In the genomic region with DNA sequence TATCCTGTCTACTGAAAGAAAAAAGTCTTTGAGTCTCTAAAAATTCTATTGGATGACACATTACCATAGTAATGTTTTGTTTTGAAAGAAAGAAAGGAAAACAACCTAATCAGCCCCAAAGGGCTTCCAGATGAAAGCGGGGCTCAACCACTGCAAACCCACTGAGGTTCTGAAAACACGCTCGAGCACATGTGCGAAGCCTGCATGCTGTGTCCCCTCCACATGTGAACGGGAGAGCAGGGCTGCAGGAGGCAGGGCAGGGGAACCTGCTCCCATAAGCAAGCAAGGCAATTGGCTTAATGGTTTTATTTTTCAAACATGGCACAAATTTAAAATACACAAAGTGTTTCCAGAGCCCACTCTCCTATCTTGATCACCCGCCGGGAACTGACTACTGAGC, we compare ENCODE assay signal across 15 mouse cellular contexts. TPM values are rescaled to one million over a fixed set of nuclear protein-coding genes. Genes with fewer than 3 reads are reported as not detected.
DNase-seq lines count a peak whose midpoint lies in the region; ATAC-seq lines count a peak whose summit lies in the region.
"Had no signal": no experiment of that assay in that cellular context is flagged by ENCODE, and none has a peak within 500 bp of the region (broad histone marks: within the 10 kb centered on the region; RNA-seq: fewer than 3 reads in every experiment).

No protein-coding gene starts in this region.

- DNase-seq in hindbrain, embryonic 11.5 days (ENCODE audit: low spot score): no peak
- DNase-seq in thymus, postnatal 36 days: no peak
- DNase-seq in right cerebral cortex, postnatal 4 days: no peak
- no peak for DNase-seq in kidney, adult 9 months
- DNase-seq: adrenal gland, postnatal 25 days; cerebellum, adult 11 months; kidney, adult 8-10 months; left cerebral cortex, postnatal 4 days; spleen, adult 18-20 months; thymus, adult 2 months had no signal

- H3K36me3 ChIP-seq in hindbrain, embryonic 11.5 days (ENCODE audit: control insufficient read depth, insufficient read depth, low read length): no peaks in the 10 kb centered on the region
- peaks cover 6% of the 10 kb centered on the region for H3K36me3 ChIP-seq in hindbrain, embryonic 16.5 days (ENCODE audit: control insufficient read depth, insufficient read depth, low read length)
- H3K36me3 ChIP-seq in forebrain, embryonic 12.5 days (replicated peaks): peaks cover 22% of the 10 kb centered on the region
- H3K36me3 ChIP-seq in heart, embryonic 15.5 days: peaks cover under 1% of the 10 kb centered on the region; the same call in 1 of the 2 replicates
- no peaks in the 10 kb centered on the region for H3K36me3 ChIP-seq in midbrain, embryonic 15.5 days (replicated peaks)

- no peaks in the 10 kb centered on the region for H3K9me3 ChIP-seq in hindbrain, embryonic 11.5 days (ENCODE audit: control insufficient read depth, low read length)
- no peaks in the 10 kb centered on the region for H3K9me3 ChIP-seq in hindbrain, embryonic 16.5 days (ENCODE audit: control insufficient read depth, low read length)
- no peaks in the 10 kb centered on the region for H3K9me3 ChIP-seq in forebrain, embryonic 12.5 days
- no peaks in the 10 kb centered on the region for H3K9me3 ChIP-seq in heart, embryonic 15.5 days (replicated peaks)
- H3K9me3 ChIP-seq in midbrain, embryonic 15.5 days: no peaks in the 10 kb centered on the region
- H3K9me3 ChIP-seq: lung, embryonic 15.5 days had no signal

- no peak overlapping the region for H3K27ac ChIP-seq in hindbrain, embryonic 11.5 days (ENCODE audit: low read depth, low read length)
- no peak overlapping the region for H3K27ac ChIP-seq in hindbrain, embryonic 16.5 days (ENCODE audit: low read depth, low read length)
- peak overlapping the region; percentile 85 for H3K27ac ChIP-seq in forebrain, embryonic 12.5 days
- peak overlapping the region; percentile 88 for H3K27ac ChIP-seq in heart, embryonic 15.5 days
- 0 out of 2 replicates have a peak overlapping the region, but pooled peaks have one; percentile 73 for H3K27ac ChIP-seq in midbrain, embryonic 15.5 days

- H3K4me3 ChIP-seq in hindbrain, embryonic 11.5 days (ENCODE audit: low read depth, low read length): no peak overlapping the region
- no peak overlapping the region for H3K4me3 ChIP-seq in hindbrain, embryonic 16.5 days (ENCODE audit: low read length)
- H3K4me3 ChIP-seq in forebrain, embryonic 12.5 days (replicated peaks): no peak overlapping the region
- no peak overlapping the region for H3K4me3 ChIP-seq in heart, embryonic 15.5 days
- H3K4me3 ChIP-seq in midbrain, embryonic 15.5 days: no peak overlapping the region
- H3K4me3 ChIP-seq: lung, embryonic 15.5 days had no signal

- H3K9ac ChIP-seq in hindbrain, embryonic 11.5 days (ENCODE audit: low read depth, low read length): peak overlapping the region; percentile 11; the same call in 1 of the 2 replicates
- H3K9ac ChIP-seq in hindbrain, embryonic 16.5 days (ENCODE audit: low read depth, low read length): no peak overlapping the region
- 0 out of 2 replicates have a peak overlapping the region, but pooled peaks have one; percentile 5 for H3K9ac ChIP-seq in forebrain, embryonic 12.5 days
- 0 out of 2 replicates have a peak overlapping the region, but pooled peaks have one; percentile 4 for H3K9ac ChIP-seq in heart, embryonic 15.5 days
- H3K9ac ChIP-seq in midbrain, embryonic 15.5 days: no peak overlapping the region
- H3K9ac ChIP-seq: lung, embryonic 15.5 days had no signal

- no peaks in the 10 kb centered on the region for H3K27me3 ChIP-seq in hindbrain, embryonic 11.5 days (ENCODE audit: control insufficient read depth, insufficient read depth, low read length)
- no peaks in the 10 kb centered on the region for H3K27me3 ChIP-seq in hindbrain, embryonic 16.5 days (replicated peaks; ENCODE audit: control insufficient read depth, insufficient read depth, low read length)
- no peaks in the 10 kb centered on the region for H3K27me3 ChIP-seq in forebrain, embryonic 12.5 days
- no peaks in the 10 kb centered on the region for H3K27me3 ChIP-seq in heart, embryonic 15.5 days
- no peaks in the 10 kb centered on the region for H3K27me3 ChIP-seq in midbrain, embryonic 15.5 days (replicated peaks)
- H3K27me3 ChIP-seq: lung, embryonic 15.5 days had no signal

- no peak for ATAC-seq in hindbrain, embryonic 11.5 days (ENCODE audit: low FRiP score)
- no peak for ATAC-seq in hindbrain, embryonic 16.5 days
- no peak for ATAC-seq in forebrain, embryonic 12.5 days (ENCODE audit: low FRiP score)
- ATAC-seq in heart, embryonic 15.5 days (replicated peaks; ENCODE audit: insufficient number of reproducible peaks, insufficient read depth, low FRiP score, low read depth): no peak
- no peak for ATAC-seq in midbrain, embryonic 15.5 days (replicated peaks)

- H3K4me1 ChIP-seq in hindbrain, embryonic 11.5 days (replicated peaks; ENCODE audit: control insufficient read depth, insufficient read depth, low read length): peaks cover 11% of the 10 kb centered on the region
- H3K4me1 ChIP-seq in hindbrain, embryonic 16.5 days (ENCODE audit: control insufficient read depth, insufficient read depth, low read depth, low read length): peaks cover 21% of the 10 kb centered on the region
- peaks cover 45% of the 10 kb centered on the region for H3K4me1 ChIP-seq in forebrain, embryonic 12.5 days
- H3K4me1 ChIP-seq in heart, embryonic 15.5 days (replicated peaks): peaks cover 75% of the 10 kb centered on the region
- peaks cover 50% of the 10 kb centered on the region for H3K4me1 ChIP-seq in midbrain, embryonic 15.5 days

- H3K4me2 ChIP-seq in hindbrain, embryonic 11.5 days (replicated peaks; ENCODE audit: low read depth, low read length): no peak overlapping the region
- H3K4me2 ChIP-seq in hindbrain, embryonic 16.5 days (ENCODE audit: low read length): no peak overlapping the region
- no peak overlapping the region for H3K4me2 ChIP-seq in forebrain, embryonic 12.5 days
- H3K4me2 ChIP-seq in heart, embryonic 15.5 days: no peak overlapping the region
- no peak overlapping the region for H3K4me2 ChIP-seq in midbrain, embryonic 15.5 days
- H3K4me2 ChIP-seq: lung, embryonic 15.5 days had no signal

- WGBS in hindbrain, embryonic 11.5 days: 72% methylated on average over 7 of the region's 7 CpGs
- 65% methylated on average over 7 of the region's 7 CpGs for WGBS in hindbrain, embryonic 16.5 days
- 77% methylated on average over 7 of the region's 7 CpGs for WGBS in forebrain, embryonic 12.5 days
- 67% methylated on average over 7 of the region's 7 CpGs for WGBS in heart, embryonic 15.5 days
- WGBS in midbrain, embryonic 15.5 days: 60% methylated on average over 7 of the region's 7 CpGs

RNA-seq across cellular contexts. Expression of gene Selplg, which starts 24.2 kb away (rescaled TPM):
- polyA plus RNA-seq in hindbrain, embryonic 11.5 days (2014; fragmentation: Nextera tagmentation; extraction: Ambion mirVana): 0.96 and 1.0 TPM in 2 replicates
- polyA plus RNA-seq in hindbrain, embryonic 16.5 days (2015; fragmentation: Nextera tagmentation; extraction: Ambion mirVana): 1.9 and 2.5 TPM in 2 replicates
- 0.82 and 0.88 TPM in 2 replicates for polyA plus RNA-seq in forebrain, embryonic 12.5 days (2016; fragmentation: Nextera tagmentation; extraction: Ambion mirVana)
- 2.7 and 18.4 TPM in 2 replicates for polyA plus RNA-seq in heart, embryonic 15.5 days (2015; fragmentation: Nextera tagmentation; extraction: Ambion mirVana)
- 2.4 and 2.8 TPM in 2 replicates for polyA plus RNA-seq in midbrain, embryonic 15.5 days (2015; fragmentation: Nextera tagmentation; extraction: Ambion mirVana)

RNA-seq across cellular contexts. Expression of gene Coro1c, which starts 51.9 kb away (rescaled TPM):
- polyA plus RNA-seq in hindbrain, embryonic 11.5 days (2014; fragmentation: Nextera tagmentation; extraction: Ambion mirVana): 192 and 230 TPM in 2 replicates
- 176 and 191 TPM in 2 replicates for polyA plus RNA-seq in hindbrain, embryonic 16.5 days (2015; fragmentation: Nextera tagmentation; extraction: Ambion mirVana)
- 256 and 277 TPM in 2 replicates for polyA plus RNA-seq in forebrain, embryonic 12.5 days (2016; fragmentation: Nextera tagmentation; extraction: Ambion mirVana)
- 72.7 and 95.4 TPM in 2 replicates for polyA plus RNA-seq in heart, embryonic 15.5 days (2015; fragmentation: Nextera tagmentation; extraction: Ambion mirVana)
- polyA plus RNA-seq in midbrain, embryonic 15.5 days (2015; fragmentation: Nextera tagmentation; extraction: Ambion mirVana): 198 and 206 TPM in 2 replicates

RNA-seq across cellular contexts. Expression of gene Tmem119, which starts 56.3 kb away (rescaled TPM):
- polyA plus RNA-seq in hindbrain, embryonic 11.5 days (2014; fragmentation: Nextera tagmentation; extraction: Ambion mirVana): 18.8 and 21.3 TPM in 2 replicates
- polyA plus RNA-seq in hindbrain, embryonic 16.5 days (2015; fragmentation: Nextera tagmentation; extraction: Ambion mirVana): 7.9 and 10.4 TPM in 2 replicates
- polyA plus RNA-seq in forebrain, embryonic 12.5 days (2016; fragmentation: Nextera tagmentation; extraction: Ambion mirVana): 13.9 and 19.4 TPM in 2 replicates
- 23.6 and 30.5 TPM in 2 replicates for polyA plus RNA-seq in heart, embryonic 15.5 days (2015; fragmentation: Nextera tagmentation; extraction: Ambion mirVana)
- polyA plus RNA-seq in midbrain, embryonic 15.5 days (2015; fragmentation: Nextera tagmentation; extraction: Ambion mirVana): 5.7 and 6.3 TPM in 2 replicates

Comparison
In these comparisons a context has a peak if more than half of its experiments do, and no peak if none do; other contexts are left out.
1. H3K9ac ChIP-seq: peak in hindbrain, embryonic 11.5 days (single experiment), forebrain, embryonic 12.5 days (single experiment) and heart, embryonic 15.5 days (single experiment); none in hindbrain, embryonic 16.5 days (single experiment) and midbrain, embryonic 15.5 days (single experiment).
2. H3K27ac ChIP-seq: peak in forebrain, embryonic 12.5 days (single experiment), heart, embryonic 15.5 days (single experiment) and midbrain, embryonic 15.5 days (single experiment); none in hindbrain, embryonic 11.5 days (single experiment) and hindbrain, embryonic 16.5 days (single experiment).